Mouse (Mus musculus) inflammation-experienced regulatory T-cells (primary cell): ENCODE data around the gene Colec11. TPM values are rescaled to one million over a fixed set of nuclear protein-coding genes. Genes with fewer than 3 reads are reported as not detected.

Source experiments
- polyA plus RNA-seq, 2 experiments: library from polyadenylated mRNA; unstranded; fragments of 100-300 nt; shearing (Covaris generic); gene quantifications; one replicate each; pipeline ENCODE4 v1.2.1; 2017

Gene Colec11
- not detected for polyA plus RNA-seq

DNA sequence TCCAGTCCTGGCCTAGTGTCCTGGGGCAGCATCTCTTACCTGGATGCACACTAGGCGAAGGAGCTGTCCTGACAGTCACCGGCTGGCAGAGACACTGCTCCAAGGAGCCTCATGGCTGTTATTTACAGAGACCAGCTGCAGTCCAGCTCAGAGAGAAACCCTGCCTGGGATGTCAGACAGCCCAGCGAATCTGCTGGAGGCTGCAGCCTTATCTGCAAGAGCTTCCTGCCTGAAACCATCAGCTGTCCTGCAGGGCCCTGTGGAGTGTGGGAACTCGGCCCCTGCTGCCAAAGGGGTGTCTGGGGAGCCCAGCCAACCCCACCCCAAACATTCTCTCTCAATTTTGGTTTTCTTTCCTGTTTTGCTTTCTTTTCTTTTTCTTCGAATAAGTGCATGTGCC is at the start of gene Colec11:
Gene Colec11 (minus strand): TSS at position 183 of the 400 bp plus-strand sequence.

DNA sequence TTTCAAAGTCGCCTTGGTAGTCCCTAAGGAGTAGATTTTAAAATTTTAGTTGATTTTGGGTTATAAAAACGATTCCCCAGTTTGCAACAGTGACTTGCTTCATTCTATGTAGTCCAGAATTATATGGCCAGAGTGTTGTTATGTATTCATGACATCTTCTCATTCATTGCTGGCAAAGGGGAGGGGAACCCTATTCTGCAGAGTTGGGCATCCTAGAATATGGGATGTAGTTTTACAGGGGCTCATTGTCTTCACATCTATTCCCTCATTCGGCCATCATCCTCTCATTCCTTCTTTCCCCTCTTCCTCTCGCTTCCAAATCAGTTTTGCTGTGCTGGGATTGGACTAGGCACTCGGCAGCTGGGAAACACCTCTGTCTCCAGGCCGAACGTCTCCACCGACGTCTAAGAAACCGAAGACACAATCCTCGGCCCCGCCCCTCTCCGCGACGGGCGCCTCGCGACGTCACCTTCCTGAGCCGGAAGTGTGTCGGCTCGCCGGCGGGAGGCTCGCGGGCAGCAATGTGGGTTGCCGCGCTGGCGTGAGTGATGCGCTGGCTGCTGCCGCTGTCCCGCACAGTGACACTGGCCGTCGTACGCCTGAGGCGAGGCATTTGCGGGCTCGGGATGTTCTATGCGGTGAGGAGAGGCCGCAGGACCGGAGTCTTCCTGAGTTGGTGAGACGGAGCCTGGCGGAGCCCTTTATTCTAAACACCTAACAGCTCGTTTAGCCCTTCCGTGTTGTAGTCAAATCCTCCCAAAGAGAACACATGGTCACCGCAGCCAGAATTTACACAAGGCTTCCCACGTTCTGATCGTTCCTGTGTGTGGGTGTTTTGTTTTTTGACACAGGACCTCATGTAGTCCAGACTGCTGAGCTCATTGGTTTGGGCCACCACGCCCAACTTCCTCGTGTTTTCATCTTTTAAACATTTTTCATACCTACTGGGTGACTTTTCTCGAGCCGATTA is 26.2 kb upstream of the Colec11 start, which contains the start of gene Rnaseh1:
Gene Rnaseh1 (plus strand): TSS at position 462 of the 970 bp plus-strand sequence.

DNA sequence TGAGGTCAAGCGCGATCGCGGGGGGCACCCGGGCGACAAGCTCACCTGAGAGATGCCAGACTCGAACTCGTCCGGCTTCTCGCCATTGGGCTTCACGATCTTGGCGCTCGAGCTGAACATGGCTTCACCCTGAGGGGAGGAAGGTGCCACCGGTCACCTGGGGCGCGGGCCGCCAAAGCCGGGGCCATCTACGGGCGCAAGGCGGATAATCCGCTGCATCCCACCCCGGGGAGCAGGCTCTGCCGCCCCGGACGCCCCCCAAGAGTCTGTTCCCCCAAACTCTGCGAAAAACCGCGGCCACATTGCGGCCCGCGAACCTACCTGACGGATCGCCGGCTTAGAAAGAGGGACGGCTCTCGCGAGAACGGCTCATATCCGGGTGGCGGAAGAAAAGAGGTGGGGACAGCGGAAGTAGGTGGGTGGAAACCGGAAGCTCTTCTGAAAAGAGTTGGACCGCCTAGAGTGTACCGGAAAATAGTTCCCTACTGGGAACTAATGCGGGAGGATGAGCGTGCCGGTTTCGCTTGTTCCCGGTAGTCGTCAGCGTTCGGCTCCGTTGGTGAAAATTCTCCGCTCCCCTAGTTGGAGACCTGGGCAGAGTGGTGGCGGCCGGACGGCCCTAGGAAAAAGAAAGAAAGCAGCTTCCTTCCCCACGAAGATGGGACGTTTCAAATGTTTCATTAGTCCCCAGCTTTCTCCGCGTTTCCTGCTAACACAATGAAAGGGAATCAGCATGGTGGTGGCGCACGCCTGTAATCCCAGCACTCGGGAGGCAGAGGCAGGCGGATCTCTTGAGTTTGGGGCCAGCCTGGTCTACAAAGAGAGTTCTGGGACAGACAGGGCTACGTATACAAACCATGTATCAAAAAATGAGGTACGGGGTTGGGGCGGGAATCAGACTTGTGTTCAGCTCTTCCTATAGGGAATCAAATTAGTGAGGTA is 12.6 kb upstream of the Colec11 start, which contains the start of gene Rps7:
Gene Rps7 (minus strand): TSS at position 419 of the 942 bp plus-strand sequence.

GRCm38 (mm10) chr12:28582423-28582822 is 40.8 kb downstream of the Colec11 start, which contains the start of gene Allc:
Gene Allc, minus strand, starts transcription at chr12:28582523.

GRCm38 (mm10) chr12:28552299-28552698 is 70.9 kb downstream of the Colec11 start, which contains the start of gene Dcdc2c:
Gene Dcdc2c, minus strand, starts transcription at chr12:28552399.

Other genes starting within 250 kb of the Colec11 start
- under 1 TPM in 1 of 2 experiments, not detected in 1; 0.11 TPM for gene Dcdc2c, start 71.0 kb downstream of the Colec11 start, polyA plus RNA-seq
- gene Allc, start 40.9 kb downstream of the Colec11 start, polyA plus RNA-seq: under 1 TPM in 1 of 2 experiments, not detected in 1; 0.54 TPM
- 100 to 1,000 TPM; 715 to 896 TPM for gene Rps7, start 12.6 kb upstream of the Colec11 start, polyA plus RNA-seq
- gene Rnaseh1, start 26.2 kb upstream of the Colec11 start, polyA plus RNA-seq: 10 to 100 TPM; 37.1 to 37.2 TPM
- 10 to 100 TPM; 68.4 to 78.1 TPM for gene Adi1, start 51.9 kb upstream of the Colec11 start, polyA plus RNA-seq
- 10 to 100 TPM; 67.4 to 68.6 TPM for gene Trappc12, start 127.1 kb upstream of the Colec11 start, polyA plus RNA-seq
- gene Eipr1, start 128.4 kb upstream of the Colec11 start, polyA plus RNA-seq: 10 to 100 TPM; 41.1 to 49.3 TPM